Mouse (Mus musculus): ENCODE measurements around the gene Fhad1.

The Fhad1 gene

GRCm38 (mm10) chr4:141930001-141930400, 84.9 kb downstream of the Fhad1 start:
- no peak for DNase-seq

- DNase-seq: no peak
These were observed 86.0 kb downstream of the Fhad1 start for GRCm38 (mm10) chr4:141928881-141929281.

GRCm38 (mm10) chr4:141925781-141926345, 89.0 kb downstream of the Fhad1 start:
- no peak for DNase-seq

- no peak for DNase-seq
These were observed 90.9 kb downstream of the Fhad1 start for GRCm38 (mm10) chr4:141923961-141924360.

GRCm38 (mm10) chr4:141920391-141920790, 94.5 kb downstream of the Fhad1 start:
- peak; percentile 85 for DNase-seq

- no peak for DNase-seq
These were observed 97.0 kb downstream of the Fhad1 start for GRCm38 (mm10) chr4:141917735-141918419.

- DNase-seq: peak; percentile 35
These were observed 100.8 kb downstream of the Fhad1 start for GRCm38 (mm10) chr4:141914040-141914439.

- DNase-seq: no peak
These were observed 101.5 kb downstream of the Fhad1 start for GRCm38 (mm10) chr4:141913201-141913993.

- DNase-seq: no peak
These were observed 110.2 kb downstream of the Fhad1 start for GRCm38 (mm10) chr4:141904710-141905109.

GRCm38 (mm10) chr4:141902479-141902858, 112.4 kb downstream of the Fhad1 start:
- no peak for DNase-seq

- peak; percentile 81 for DNase-seq
These were observed 113.0 kb downstream of the Fhad1 start for GRCm38 (mm10) chr4:141901711-141902478.

GRCm38 (mm10) chr4:141900421-141900820, 114.5 kb downstream of the Fhad1 start:
- DNase-seq: no peak

- DNase-seq: peak; percentile 49
These were observed 114.9 kb downstream of the Fhad1 start for GRCm38 (mm10) chr4:141899936-141900335.

GRCm38 (mm10) chr4:141898905-141899304, 116.0 kb downstream of the Fhad1 start:
- DNase-seq: no peak

GRCm38 (mm10) chr4:141897838-141898237, 117.0 kb downstream of the Fhad1 start:
- DNase-seq: no peak

- peak; percentile 53 for DNase-seq
These were observed 117.7 kb downstream of the Fhad1 start for GRCm38 (mm10) chr4:141897225-141897624.

GRCm38 (mm10) chr4:141895772-141896171, 119.1 kb downstream of the Fhad1 start:
- no peak for DNase-seq

- DNase-seq: no peak
These were observed 121.6 kb downstream of the Fhad1 start for GRCm38 (mm10) chr4:141893157-141893784.

GRCm38 (mm10) chr4:141886385-141886968, 128.4 kb downstream of the Fhad1 start:
- no peak for DNase-seq

GRCm38 (mm10) chr4:141885451-141885850, 129.4 kb downstream of the Fhad1 start:
- DNase-seq: no peak

- no peak for DNase-seq
These were observed 132.0 kb downstream of the Fhad1 start for GRCm38 (mm10) chr4:141882858-141883257.

- no peak for DNase-seq
These were observed 132.9 kb downstream of the Fhad1 start for GRCm38 (mm10) chr4:141881950-141882349.

All from retina, postnatal 1 day (tissue).